Comparison of ENCODE assay signal across 8 mouse cellular contexts in the genomic region with DNA sequence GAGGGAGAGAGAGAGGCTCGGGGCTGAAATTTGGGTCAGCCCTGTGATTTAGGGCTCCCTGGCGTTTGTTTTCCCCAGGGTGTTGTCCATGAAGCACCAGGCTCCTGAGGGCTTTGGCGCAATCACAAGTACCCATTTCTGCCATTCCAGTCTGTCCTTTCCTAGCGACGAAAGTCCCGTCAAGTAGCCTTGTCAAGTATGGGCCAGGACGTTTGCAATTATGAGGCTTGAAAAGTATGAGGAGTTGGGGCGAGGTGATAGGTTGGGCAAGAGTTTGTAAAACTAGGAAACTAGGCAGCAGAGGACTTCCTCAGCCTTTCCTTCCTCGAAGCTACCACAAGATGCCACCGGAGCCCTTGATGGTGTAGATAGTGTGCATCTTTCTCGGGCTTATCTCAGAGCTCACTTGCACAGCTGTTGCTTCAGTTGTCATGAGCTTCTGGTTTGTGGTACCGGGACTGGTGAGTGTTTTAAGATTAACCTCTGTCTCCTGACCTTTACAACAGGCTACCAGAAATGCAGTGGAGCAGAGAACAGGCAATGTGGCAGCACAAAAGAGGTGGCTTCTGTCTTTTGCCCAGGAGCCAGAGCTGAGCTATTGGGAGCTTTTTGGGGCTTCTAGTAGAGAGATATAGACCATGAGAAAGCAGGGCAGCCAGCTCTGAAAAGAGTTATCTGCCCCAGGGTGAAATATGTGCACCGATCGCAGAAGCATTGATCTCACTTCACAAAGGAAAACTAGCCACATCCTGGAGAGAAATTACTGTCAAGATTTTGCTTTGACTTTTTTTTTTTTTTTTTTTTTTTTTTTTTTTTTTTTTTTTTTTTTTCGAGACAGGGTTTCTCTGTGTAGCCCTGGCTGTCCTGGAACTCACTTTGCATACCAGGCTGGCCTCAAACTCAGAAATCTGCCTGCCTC. TPM values are rescaled to one million over a fixed set of nuclear protein-coding genes. Genes with fewer than 3 reads are reported as not detected.
A peak's percentile ranks its signal among the peaks of the same experiment; 100 is the strongest.
DNase-seq lines count a peak whose midpoint lies in the region; ATAC-seq and TF ChIP-seq lines count a peak whose summit lies in the region.

No protein-coding gene starts in this region.

- in situ Hi-C loops in CH12.LX (cut with MboI; ENCODE audit: low pct_ligation_motif_present, low pct_unique_long_range_greater_than_20kb, low sequenced_read_pairs), result loop anchor here (25.0 kb wide), 1 partner anchor 310 kb away; a partner anchor contains a TSS

- peak overlapping the region; percentile 76 for H3K4me2 ChIP-seq in CH12.LX (ENCODE audit: insufficient read depth, low read depth, poor library complexity, severe bottlenecking)
- peak overlapping the region; percentile 95 for H3K4me2 ChIP-seq in forebrain, embryonic 16.5 days (ENCODE audit: low read length)
- peak overlapping the region; percentile 98 for H3K4me2 ChIP-seq in limb, embryonic 13.5 days (replicated peaks)
- peak overlapping the region; percentile 97 for H3K4me2 ChIP-seq in midbrain, embryonic 13.5 days (replicated peaks)

- TF ChIP-seq EP300 in CH12.LX (IDR thresholded peaks at IDR 0.05; ENCODE audit: low read length), result no peak

- no peaks in the 10 kb centered on the region for H3K27me3 ChIP-seq in CH12.LX (replicated peaks)
- H3K27me3 ChIP-seq in forebrain, embryonic 16.5 days (replicated peaks; ENCODE audit: control insufficient read depth, insufficient read depth, low read length), result no peaks in the 10 kb centered on the region
- no peaks in the 10 kb centered on the region for H3K27me3 ChIP-seq in limb, embryonic 13.5 days
- peaks cover 12% of the 10 kb centered on the region; the same call in 1 of the 2 replicates for H3K27me3 ChIP-seq in midbrain, embryonic 13.5 days

- peak in 1 of 2 experiments; percentile 16; a peak in 1 of 4 replicates for TF ChIP-seq CTCF in CH12.LX (conservative IDR thresholded peaks at IDR 0.05 in 1 of 2, IDR thresholded peaks at IDR 0.05 in 1 of 2; ENCODE audit: low read depth in 2 of 2, low read length in 2 of 2)

- dilution Hi-C loops in CH12.LX (cut with MboI; ENCODE audit: extremely low pct_ligation_motif_present, extremely low pct_unique_long_range_greater_than_20kb, low sequenced_read_pairs), result no loop called here

- 20% methylated on average over 15 of the region's 15 CpGs for WGBS in forebrain, embryonic 16.5 days
- WGBS in limb, embryonic 13.5 days, result 20% methylated on average over 15 of the region's 15 CpGs
- 13% methylated on average over 15 of the region's 15 CpGs for WGBS in midbrain, embryonic 13.5 days

- DNase-seq in CH12.LX (ENCODE audit: extremely low read depth) (peak; percentile 38), adipocyte (ENCODE audit: low spot score) (peak; percentile 47)
- DNase-seq in thymus, postnatal 4 days, result peak; percentile 62
- DNase-seq in left cerebral cortex, adult 9 months (ENCODE audit: low spot score in 2 of 2), result no peak
- DNase-seq in layer of hippocampus, postnatal 25 days (ENCODE audit: extremely low spot score in 1 of 2, low spot score in 1 of 2), result no peak

- TF ChIP-seq POLR2A in CH12.LX (IDR thresholded peaks at IDR 0.05; ENCODE audit: low read depth, low read length), result no peak

- H3K79me2 ChIP-seq in CH12.LX (replicated peaks; ENCODE audit: control insufficient read depth, extremely low read depth, insufficient read depth, poor library complexity, severe bottlenecking), result peaks cover 47% of the 10 kb centered on the region

- ATAC-seq in forebrain, embryonic 16.5 days, result no peak
- no peak for ATAC-seq in limb, embryonic 13.5 days (ENCODE audit: low FRiP score, low read depth)
- ATAC-seq in midbrain, embryonic 13.5 days, result no peak

- TF ChIP-seq RAD21 in CH12.LX (IDR thresholded peaks at IDR 0.05; ENCODE audit: low read depth, low read length), result peak; percentile 25

- H3K9me3 ChIP-seq in CH12.LX (replicated peaks; ENCODE audit: low read length), result no peaks in the 10 kb centered on the region
- no peaks in the 10 kb centered on the region for H3K9me3 ChIP-seq in forebrain, embryonic 16.5 days (ENCODE audit: control insufficient read depth, low read length)
- H3K9me3 ChIP-seq in limb, embryonic 13.5 days, result no peaks in the 10 kb centered on the region
- no peaks in the 10 kb centered on the region for H3K9me3 ChIP-seq in midbrain, embryonic 13.5 days

- peak overlapping the region; percentile 2; the same call in 1 of the 2 replicates for H3K27ac ChIP-seq in CH12.LX (ENCODE audit: insufficient read depth, low read depth)
- no peak overlapping the region for H3K27ac ChIP-seq in forebrain, embryonic 16.5 days (ENCODE audit: low read length)
- H3K27ac ChIP-seq in limb, embryonic 13.5 days, result no peak overlapping the region
- no peak overlapping the region for H3K27ac ChIP-seq in midbrain, embryonic 13.5 days

- peaks cover 19 to 57% of the 10 kb centered on the region in 2 experiments for H3K4me1 ChIP-seq in CH12.LX (ENCODE audit: control insufficient read depth in 1 of 2, insufficient read depth in 2 of 2)
- H3K4me1 ChIP-seq in forebrain, embryonic 16.5 days (replicated peaks; ENCODE audit: control insufficient read depth, insufficient read depth, low read length), result peaks cover 15% of the 10 kb centered on the region
- peaks cover 14% of the 10 kb centered on the region for H3K4me1 ChIP-seq in limb, embryonic 13.5 days
- H3K4me1 ChIP-seq in midbrain, embryonic 13.5 days (replicated peaks), result peaks cover 16% of the 10 kb centered on the region

- peak overlapping the region; percentile 71 to 83 (median 73) for H3K4me3 ChIP-seq in CH12.LX (replicated peaks in 1 of 3; ENCODE audit: low read depth in 2 of 3, low read length in 2 of 3, poor library complexity in 1 of 3)
- peak overlapping the region; percentile 74 for H3K4me3 ChIP-seq in forebrain, embryonic 16.5 days (replicated peaks; ENCODE audit: low read length)
- H3K4me3 ChIP-seq in limb, embryonic 13.5 days, result peak overlapping the region; percentile 76
- peak overlapping the region; percentile 75 for H3K4me3 ChIP-seq in midbrain, embryonic 13.5 days (replicated peaks)

- peak overlapping the region; percentile 64 for H3K9ac ChIP-seq in CH12.LX (ENCODE audit: insufficient read depth, low read depth)
- peak overlapping the region; percentile 68; the same call in 1 of the 2 replicates for H3K9ac ChIP-seq in forebrain, embryonic 16.5 days (replicated peaks; ENCODE audit: low read depth, low read length)
- H3K9ac ChIP-seq in limb, embryonic 13.5 days, result peak overlapping the region; percentile 77
- H3K9ac ChIP-seq in midbrain, embryonic 13.5 days (replicated peaks), result peak overlapping the region; percentile 81

- H3K36me3 ChIP-seq in CH12.LX (replicated peaks in 1 of 2; ENCODE audit: control insufficient read depth in 1 of 2, insufficient read depth in 1 of 2, low read length in 1 of 2), result peaks cover 23 to 58% of the 10 kb centered on the region in 2 experiments
- no peaks in the 10 kb centered on the region for H3K36me3 ChIP-seq in forebrain, embryonic 16.5 days (ENCODE audit: control insufficient read depth, insufficient read depth)
- peaks cover 6% of the 10 kb centered on the region; the same call in 1 of the 2 replicates for H3K36me3 ChIP-seq in limb, embryonic 13.5 days
- H3K36me3 ChIP-seq in midbrain, embryonic 13.5 days, result 0 out of 2 replicates have a peak, but pooled peaks cover 8% of the 10 kb centered on the region

TF ChIP-seq in CH12.LX, 34 proteins besides CTCF, POLR2A, EP300 and RAD21 (continues in another document):
- no peak for TF ChIP-seq ZKSCAN1 (IDR thresholded peaks at IDR 0.05; ENCODE audit: borderline replicate concordance, low read depth, low read length)

RNA-seq across cellular contexts. Expression of a gene that starts 10.9 kb away (rescaled TPM):
- total RNA-seq in CH12.LX (2012; rRNA removed), result 25.9 and 26.2 TPM in 2 replicates
- total RNA-seq in CH12.LX (2014; rRNA removed), result 30.2 and 34.0 TPM in 2 replicates
- 21.1 and 25.6 TPM in 2 replicates for polyA plus RNA-seq in CH12.LX (2012; ENCODE audit: insufficient read length, low read depth)
- 25.3 and 25.6 TPM in 2 replicates for polyA plus RNA-seq in forebrain, embryonic 16.5 days (2015; fragmentation: Nextera tagmentation; extraction: Ambion mirVana)
- 24.6 and 25.2 TPM in 2 replicates for polyA plus RNA-seq in limb, embryonic 13.5 days (2015; fragmentation: Nextera tagmentation; extraction: Ambion mirVana)
- polyA plus RNA-seq in midbrain, embryonic 13.5 days (2015; fragmentation: Nextera tagmentation; extraction: Ambion mirVana), result 25.4 and 30.4 TPM in 2 replicates
- total RNA-seq in layer of hippocampus, postnatal 25 days (2021), result 10 to 100 TPM; 34.6 to 51.5 TPM

RNA-seq across cellular contexts. Expression of a gene that starts 38.0 kb away (rescaled TPM):
- 100 and 129 TPM in 2 replicates for total RNA-seq in CH12.LX (2012; rRNA removed)
- total RNA-seq in CH12.LX (2014; rRNA removed), result 122 and 146 TPM in 2 replicates
- polyA plus RNA-seq in CH12.LX (2012; ENCODE audit: insufficient read length, low read depth), result 134 and 156 TPM in 2 replicates
- 128 and 129 TPM in 2 replicates for polyA plus RNA-seq in forebrain, embryonic 16.5 days (2015; fragmentation: Nextera tagmentation; extraction: Ambion mirVana)
- polyA plus RNA-seq in limb, embryonic 13.5 days (2015; fragmentation: Nextera tagmentation; extraction: Ambion mirVana), result 180 and 188 TPM in 2 replicates
- 147 and 153 TPM in 2 replicates for polyA plus RNA-seq in midbrain, embryonic 13.5 days (2015; fragmentation: Nextera tagmentation; extraction: Ambion mirVana)
- 10 to 100 TPM; 34.6 to 34.8 TPM for total RNA-seq in layer of hippocampus, postnatal 25 days (2021)

RNA-seq across cellular contexts. Expression of a gene that starts 49.4 kb away (rescaled TPM):
- total RNA-seq in CH12.LX (2012; rRNA removed) (9.8 and 12.6 TPM in 2 replicates), CH12.LX (2014; rRNA removed) (6.8 and 9.5 TPM in 2 replicates)
- 17.7 and 19.8 TPM in 2 replicates for polyA plus RNA-seq in CH12.LX (2012; ENCODE audit: insufficient read length, low read depth)
- polyA plus RNA-seq in forebrain, embryonic 16.5 days (2015; fragmentation: Nextera tagmentation; extraction: Ambion mirVana), result 12.1 and 14.9 TPM in 2 replicates
- 12.1 and 14.0 TPM in 2 replicates for polyA plus RNA-seq in limb, embryonic 13.5 days (2015; fragmentation: Nextera tagmentation; extraction: Ambion mirVana)
- polyA plus RNA-seq in midbrain, embryonic 13.5 days (2015; fragmentation: Nextera tagmentation; extraction: Ambion mirVana), result 14.6 and 15.7 TPM in 2 replicates
- 10 to 100 TPM; 26.4 to 28.8 TPM for total RNA-seq in layer of hippocampus, postnatal 25 days (2021)

RNA-seq across cellular contexts. Expression of a gene that starts 52.0 kb away (rescaled TPM):
- 10.4 and 10.8 TPM in 2 replicates for total RNA-seq in CH12.LX (2012; rRNA removed)
- total RNA-seq in CH12.LX (2014; rRNA removed), result 3.6 and 4.1 TPM in 2 replicates
- 14.8 and 20.8 TPM in 2 replicates for polyA plus RNA-seq in CH12.LX (2012; ENCODE audit: insufficient read length, low read depth)
- polyA plus RNA-seq in forebrain, embryonic 16.5 days (2015; fragmentation: Nextera tagmentation; extraction: Ambion mirVana), result 1.9 and 2.3 TPM in 2 replicates
- 19.9 and 23.8 TPM in 2 replicates for polyA plus RNA-seq in limb, embryonic 13.5 days (2015; fragmentation: Nextera tagmentation; extraction: Ambion mirVana)
- 2.8 and 3.0 TPM in 2 replicates for polyA plus RNA-seq in midbrain, embryonic 13.5 days (2015; fragmentation: Nextera tagmentation; extraction: Ambion mirVana)
- 1 to 10 TPM; 2.3 to 2.8 TPM for total RNA-seq in layer of hippocampus, postnatal 25 days (2021)

RNA-seq across cellular contexts. Expression of a gene that starts 59.1 kb away (rescaled TPM):
- 52.7 and 63.2 TPM in 2 replicates for total RNA-seq in CH12.LX (2012; rRNA removed)
- total RNA-seq in CH12.LX (2014; rRNA removed), result 78.1 and 84.4 TPM in 2 replicates
- polyA plus RNA-seq in CH12.LX (2012; ENCODE audit: insufficient read length, low read depth), result 102 and 107 TPM in 2 replicates
- polyA plus RNA-seq in forebrain, embryonic 16.5 days (2015; fragmentation: Nextera tagmentation; extraction: Ambion mirVana), result 42.1 and 48.3 TPM in 2 replicates
- 84.4 and 87.9 TPM in 2 replicates for polyA plus RNA-seq in limb, embryonic 13.5 days (2015; fragmentation: Nextera tagmentation; extraction: Ambion mirVana)
- 48.3 and 51.1 TPM in 2 replicates for polyA plus RNA-seq in midbrain, embryonic 13.5 days (2015; fragmentation: Nextera tagmentation; extraction: Ambion mirVana)
- 10 to 100 TPM; 15.1 to 16.6 TPM for total RNA-seq in layer of hippocampus, postnatal 25 days (2021)

Comparison
In these comparisons a context has a peak if more than half of its experiments do, and no peak if none do; other contexts are left out.
1. DNase-seq: peak in CH12.LX (single experiment), adipocyte (single experiment) and thymus, postnatal 4 days (single experiment); none in left cerebral cortex, adult 9 months (0 of 2) and layer of hippocampus, postnatal 25 days (0 of 2).
2. Peak in every context shown above with its lines, with median percentiles within 50 percentile points of each other: H3K4me2 ChIP-seq, H3K4me3 ChIP-seq and H3K9ac ChIP-seq.